Mouse (Mus musculus) skeletal muscle tissue, postnatal 0 days (tissue): ENCODE results near the gene Ghsr. TPM values are rescaled to one million over a fixed set of nuclear protein-coding genes. Genes with fewer than 3 reads are reported as not detected.

Experiments used
- polyA plus RNA-seq: library from polyadenylated mRNA; unstranded; fragments of >200 nt; fragmentation: Nextera tagmentation; extraction: Ambion mirVana; gene quantifications from 2 replicates; pipeline ENCODE4 v1.2.1, GENCODE M21; 2015

Ghsr gene
- not detected in 2 replicates for polyA plus RNA-seq

DNA sequence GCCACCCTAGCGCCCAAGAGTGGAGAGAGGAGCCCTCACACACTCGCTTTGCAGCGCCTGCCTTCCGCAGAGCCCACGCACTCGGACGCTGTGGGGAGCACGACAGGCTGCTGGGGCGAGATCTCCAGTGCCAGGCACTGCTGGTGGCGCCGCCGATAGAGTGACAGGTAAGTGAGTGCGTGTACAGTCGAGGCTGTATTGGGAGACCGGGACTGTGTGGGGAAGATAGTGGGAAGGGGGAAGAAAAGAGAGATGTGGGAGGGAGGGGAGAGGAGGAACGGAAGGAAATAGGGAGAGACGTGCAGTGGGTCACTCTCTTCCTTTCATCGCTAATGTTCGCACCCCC, at the start of gene Ghsr:
Gene Ghsr (plus strand): TSS at position 76 of the 346 bp plus-strand sequence.

Other genes with a start within 250 kb of the Ghsr start
- gene Ect2, start 217.5 kb upstream of the Ghsr start, polyA plus RNA-seq, result 7.7 and 8.2 TPM in 2 replicates
- 7.8 and 9.3 TPM in 2 replicates for gene Nceh1, start 188.4 kb upstream of the Ghsr start, polyA plus RNA-seq
- gene Tnfsf10, start 54.3 kb upstream of the Ghsr start, polyA plus RNA-seq, result 0.72 and 0.77 TPM in 2 replicates